Mouse (Mus musculus) myocyte (in vitro differentiated cells): Measurements from ENCODE around the gene Lce6a. TPM values are rescaled to one million over a fixed set of nuclear protein-coding genes. Genes with fewer than 3 reads are reported as not detected.

ENCODE experiments used
- H3K27me3 ChIP-seq: one replicate; pipeline ENCODE4 v1.6.1; 2011; ENCODE audit not compliant: control insufficient read depth, insufficient read depth, insufficient read length
- H3K36me3 ChIP-seq: one replicate; pipeline ENCODE4 v1.6.1; 2011; ENCODE audit not compliant: control insufficient read depth, insufficient read depth
- H3K4me2 ChIP-seq: one replicate; pipeline ENCODE4 v1.6.1; 2011; ENCODE audit warnings: low read depth, control low read depth
- H3K4me3 ChIP-seq: one replicate; pipeline ENCODE4 v1.5.1; 2011; ENCODE audit warnings: mild to moderate bottlenecking, control low read depth, moderate library complexity
- H3K79me2 ChIP-seq: one replicate; pipeline ENCODE4 v1.6.1; 2011; ENCODE audit not compliant: control insufficient read depth, insufficient read depth
- H3ac ChIP-seq: one replicate; pipeline ENCODE4 v1.6.1; 2011; ENCODE audit not compliant: control insufficient read depth, insufficient read length
- CEBPB ChIP-seq: IDR thresholded peaks from 2 replicates; pipeline ENCODE4 v1.6.1; 2011; ENCODE audit warnings: mild to moderate bottlenecking, moderate library complexity; ENCODE audit not compliant: poor library complexity, insufficient read depth, severe bottlenecking
- E2F4 ChIP-seq: IDR thresholded peaks from one replicate; pipeline ENCODE4 v1.6.1; 2011; ENCODE audit warnings: mild to moderate bottlenecking, control low read depth, moderate library complexity; ENCODE audit not compliant: insufficient read depth
- MAX ChIP-seq: IDR thresholded peaks from one replicate; pipeline ENCODE4 v1.6.1; 2011; ENCODE audit warnings: low read depth, mild to moderate bottlenecking, control low read depth
- MYOD1 ChIP-seq, 3 experiments: IDR thresholded peaks; one replicate each; pipeline ENCODE4 v1.6.1; 2011; ENCODE audit warnings: control low read depth in 2 of 3, low read depth in 2 of 3, mild to moderate bottlenecking in 2 of 3, moderate library complexity in 1 of 3; ENCODE audit not compliant: insufficient read length in 2 of 3, control insufficient read depth in 1 of 3
- MYOG ChIP-seq, 3 experiments: IDR thresholded peaks; one replicate each; pipeline ENCODE4 v1.6.1; 2011; ENCODE audit warnings: control low read depth in 2 of 3, low read depth in 2 of 3, mild to moderate bottlenecking in 2 of 3; ENCODE audit not compliant: insufficient read length in 2 of 3, control insufficient read depth in 1 of 3, insufficient read depth in 1 of 3
- POLR2A ChIP-seq: IDR thresholded peaks from one replicate; pipeline ENCODE4 v1.6.1; 2011; ENCODE audit warnings: low read depth, mild to moderate bottlenecking, control low read depth, moderate library complexity; ENCODE audit not compliant: insufficient read length
- POLR2AphosphoS2 ChIP-seq: IDR thresholded peaks from one replicate; pipeline ENCODE4 v1.6.1; 2011; ENCODE audit warnings: low read depth, control low read depth; ENCODE audit not compliant: insufficient read length
- REST ChIP-seq: IDR thresholded peaks from one replicate; pipeline ENCODE4 v1.6.1; 2011; ENCODE audit warnings: mild to moderate bottlenecking, control low read depth, moderate library complexity; ENCODE audit not compliant: insufficient read depth, insufficient read length
- SRF ChIP-seq: IDR thresholded peaks from one replicate; pipeline ENCODE4 v1.6.1; 2011; ENCODE audit warnings: low read depth; ENCODE audit not compliant: control insufficient read depth, insufficient read length
- TCF12 ChIP-seq: IDR thresholded peaks from one replicate; pipeline ENCODE4 v1.6.1; 2011; ENCODE audit warnings: mild to moderate bottlenecking, control low read depth; ENCODE audit not compliant: poor library complexity, insufficient read depth, severe bottlenecking
- TCF3 ChIP-seq: IDR thresholded peaks from one replicate; pipeline ENCODE4 v1.6.1; 2011; ENCODE audit warnings: low read depth, control low read depth; ENCODE audit not compliant: insufficient read length
- USF1 ChIP-seq: IDR thresholded peaks from one replicate; pipeline ENCODE4 v1.6.1; 2011; ENCODE audit warnings: low read depth, mild to moderate bottlenecking, control low read depth, moderate library complexity
- polyA plus RNA-seq: library from polyadenylated mRNA; unstranded; fragments of >200 nt; fragmentation: generic; extraction: Trizol; gene quantifications from one replicate; pipeline ENCODE4 v1.2.1, GENCODE M21; 2012; ENCODE audit warnings: missing spikeins

Gene Lce6a
- polyA plus RNA-seq, 1 experiment, result not detected

GRCm38 (mm10) chr3:92587190-92587589 lies 34.3 kb downstream of the Lce6a start:
- Histone ChIP-seq H3K4me3 (no peak overlapping the region), H3K36me3 (no peaks in the 10 kb centered on the region), H3K4me2 (no peak overlapping the region), H3ac (no peak overlapping the region), H3K79me2 (no peaks in the 10 kb centered on the region), H3K27me3 (no peaks in the 10 kb centered on the region)
- TF ChIP-seq SRF (no peak), REST (no peak)

- no peak for TF ChIP-seq REST
- no peak for TF ChIP-seq CEBPB
- TF ChIP-seq SRF, result no peak
- no peak for TF ChIP-seq POLR2AphosphoS2
- no peak for TF ChIP-seq POLR2A
- TF ChIP-seq TCF12, result no peak
- no peak for TF ChIP-seq USF1
- TF ChIP-seq E2F4, result no peak
- no peak for TF ChIP-seq TCF3
- TF ChIP-seq MYOD1 (IDR thresholded peaks at IDR 0.05; ENCODE audit: control insufficient read depth in 1 of 3, insufficient read length in 2 of 3, low read depth in 2 of 3), result no peak
- no peak for TF ChIP-seq MYOG (IDR thresholded peaks at IDR 0.05; ENCODE audit: control insufficient read depth in 1 of 3, insufficient read depth in 1 of 3, insufficient read length in 2 of 3, low read depth in 2 of 3)
- TF ChIP-seq MAX, result no peak
- Histone ChIP-seq H3K4me3 (no peak overlapping the region), H3K36me3 (no peaks in the 10 kb centered on the region), H3ac (no peak overlapping the region), H3K79me2 (no peaks in the 10 kb centered on the region), H3K27me3 (no peaks in the 10 kb centered on the region), H3K4me2 (no peak overlapping the region)
Observed at GRCm38 (mm10) chr3:92585055-92585454, 36.4 kb downstream of the Lce6a start.

GRCm38 (mm10) chr3:92583164-92583826 lies 38.2 kb downstream of the Lce6a start:
- Histone ChIP-seq H3K79me2 (no peaks in the 10 kb centered on the region), H3K4me2 (no peak overlapping the region), H3K27me3 (no peaks in the 10 kb centered on the region), H3K4me3 (no peak overlapping the region), H3K36me3 (no peaks in the 10 kb centered on the region), H3ac (no peak overlapping the region)
- TF ChIP-seq REST, result no peak
- TF ChIP-seq TCF12, result no peak
- no peak for TF ChIP-seq MYOD1 (IDR thresholded peaks at IDR 0.05; ENCODE audit: control insufficient read depth in 1 of 3, insufficient read length in 2 of 3, low read depth in 2 of 3)
- no peak for TF ChIP-seq USF1
- no peak for TF ChIP-seq SRF
- no peak for TF ChIP-seq CEBPB
- TF ChIP-seq E2F4, result no peak
- no peak for TF ChIP-seq TCF3
- no peak for TF ChIP-seq MYOG (IDR thresholded peaks at IDR 0.05; ENCODE audit: control insufficient read depth in 1 of 3, insufficient read depth in 1 of 3, insufficient read length in 2 of 3, low read depth in 2 of 3)
- TF ChIP-seq POLR2A, result no peak
- TF ChIP-seq POLR2AphosphoS2, result no peak
- TF ChIP-seq MAX, result no peak

DNA sequence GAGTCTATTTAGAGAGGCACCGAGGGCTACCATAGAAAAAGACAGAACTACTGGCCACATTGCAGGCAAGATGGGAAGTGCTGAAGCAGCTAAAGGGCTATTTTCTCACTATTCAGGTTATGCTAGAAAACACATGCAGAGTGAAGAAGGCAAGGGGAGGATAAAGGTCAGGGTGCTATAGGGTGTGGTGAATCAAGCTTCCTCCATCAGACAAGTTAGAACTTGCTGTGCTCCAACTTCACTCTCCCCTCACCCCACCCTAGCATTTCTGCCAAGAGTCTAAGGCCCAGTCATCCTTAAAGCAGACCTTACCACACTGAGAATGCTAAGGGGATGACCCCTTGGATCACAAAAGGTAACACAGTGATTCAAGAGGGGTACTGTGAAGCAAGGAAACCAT lies 42.0 kb downstream of the Lce6a start:
- Histone ChIP-seq H3K79me2 (no peaks in the 10 kb centered on the region), H3K27me3 (no peaks in the 10 kb centered on the region), H3K4me3 (no peak overlapping the region), H3K4me2 (no peak overlapping the region), H3ac (no peak overlapping the region), H3K36me3 (no peaks in the 10 kb centered on the region)
- TF ChIP-seq E2F4 (no peak), USF1 (no peak), SRF (no peak), TCF12 (no peak), MYOG (IDR thresholded peaks at IDR 0.05; ENCODE audit: control insufficient read depth in 1 of 3, insufficient read depth in 1 of 3, insufficient read length in 2 of 3, low read depth in 2 of 3) (no peak), REST (no peak), MYOD1 (IDR thresholded peaks at IDR 0.05; ENCODE audit: control insufficient read depth in 1 of 3, insufficient read length in 2 of 3, low read depth in 2 of 3) (no peak), TCF3 (no peak), POLR2A (no peak), MAX (no peak), CEBPB (no peak)
